Mouse (Mus musculus) left cerebral cortex, adult 6 months (tissue): Measurements from ENCODE around the gene Olfr1028. TPM values are rescaled to one million over a fixed set of nuclear protein-coding genes. Genes with fewer than 3 reads are reported as not detected.

ENCODE experiments used
- long read RNA-seq, 2 experiments: library from polyadenylated mRNA; unstranded; transcript quantifications; one replicate each; pipeline ENCODE4 v2.0.0; 2019 to 2020
- polyA plus RNA-seq: library from polyadenylated mRNA; unstranded; fragments of <200 nt; fragmentation: Nextera tagmentation; gene quantifications from 2 replicates; pipeline ENCODE4 v1.2.3, GENCODE M21; 2021

Gene Olfr1028
- polyA plus RNA-seq = not detected in 2 replicates
- long read RNA-seq, experiment 1 = 0 reads
- long read RNA-seq, experiment 2 = 0 reads

GRCm38 (mm10) chr2:85950137-85950536 is at the start of gene Olfr1028:
TSS of gene Olfr1028 (plus strand) at chr2:85950437.

GRCm38 (mm10) chr2:85904952-85905351 is 45.3 kb upstream of the Olfr1028 start, which contains the start of gene Olfr1024:
TSS of gene Olfr1024 (minus strand) at chr2:85905052.

GRCm38 (mm10) chr2:85914893-85915292 is 35.3 kb upstream of the Olfr1028 start, which contains the start of gene Olfr1025-ps1:
TSS of gene Olfr1025-ps1 (plus strand) at chr2:85915193.

GRCm38 (mm10) chr2:85921258-85921657 is 29.0 kb upstream of the Olfr1028 start, which contains the start of gene Olfr1026:
TSS of gene Olfr1026 (plus strand) at chr2:85921558.

GRCm38 (mm10) chr2:85973595-85973994 is 23.4 kb downstream of the Olfr1028 start, which contains the start of gene Olfr1029:
TSS of gene Olfr1029 (plus strand) at chr2:85973895.

GRCm38 (mm10) chr2:85978976-85979375 is 28.7 kb downstream of the Olfr1028 start, which contains the start of gene Olfr1030:
TSS of gene Olfr1030 (plus strand) at chr2:85979276.

GRCm38 (mm10) chr2:85990004-85990403 is 39.8 kb downstream of the Olfr1028 start, which contains the start of gene Olfr1031:
TSS of gene Olfr1031 (plus strand) at chr2:85990304.

Other genes starting within 250 kb of the Olfr1028 start
- not detected in 2 replicates for gene Olfr1009, start 235.0 kb upstream of the Olfr1028 start, polyA plus RNA-seq
- gene Olfr1012, start 187.7 kb upstream of the Olfr1028 start, polyA plus RNA-seq = not detected in 2 replicates
- gene Olfr1013, start 183.3 kb upstream of the Olfr1028 start, polyA plus RNA-seq = not detected in 2 replicates
- not detected in 2 replicates for gene Olfr1014, start 177.7 kb upstream of the Olfr1028 start, polyA plus RNA-seq
- not detected in 2 replicates for gene Olfr1015, start 168.4 kb upstream of the Olfr1028 start, polyA plus RNA-seq
- gene Olfr1016, start 147.9 kb upstream of the Olfr1028 start, polyA plus RNA-seq = not detected in 2 replicates
- gene Olfr1018, start 132.0 kb upstream of the Olfr1028 start, polyA plus RNA-seq = not detected in 2 replicates
- gene Olfr1019, start 105.0 kb upstream of the Olfr1028 start, polyA plus RNA-seq = not detected in 2 replicates
- not detected in 2 replicates for gene Olfr1020, start 103.4 kb upstream of the Olfr1028 start, polyA plus RNA-seq
- gene Olfr1022, start 81.8 kb upstream of the Olfr1028 start, polyA plus RNA-seq = not detected in 2 replicates
- gene Olfr1023, start 64.8 kb upstream of the Olfr1028 start, polyA plus RNA-seq = not detected in 2 replicates
- gene Olfr1024, start 45.4 kb upstream of the Olfr1028 start, polyA plus RNA-seq = not detected in 2 replicates
- not detected in 2 replicates for gene Olfr1025-ps1, start 35.2 kb upstream of the Olfr1028 start, polyA plus RNA-seq
- gene Olfr1026, start 28.9 kb upstream of the Olfr1028 start, polyA plus RNA-seq = not detected in 2 replicates
- gene Olfr1029, start 23.5 kb downstream of the Olfr1028 start, polyA plus RNA-seq = not detected in 2 replicates
- not detected in 2 replicates for gene Olfr1030, start 28.8 kb downstream of the Olfr1028 start, polyA plus RNA-seq
- not detected in 2 replicates for gene Olfr1031, start 39.9 kb downstream of the Olfr1028 start, polyA plus RNA-seq
- not detected in 2 replicates for gene Olfr1032, start 55.1 kb downstream of the Olfr1028 start, polyA plus RNA-seq
- gene Olfr1033, start 70.2 kb downstream of the Olfr1028 start, polyA plus RNA-seq = not detected in 2 replicates
- gene Olfr1034, start 95.4 kb downstream of the Olfr1028 start, polyA plus RNA-seq = not detected in 2 replicates
- gene Olfr1036, start 123.6 kb downstream of the Olfr1028 start, polyA plus RNA-seq = not detected in 2 replicates
- not detected in 2 replicates for gene Olfr1037, start 136.9 kb downstream of the Olfr1028 start, polyA plus RNA-seq
- not detected in 2 replicates for gene Olfr1039, start 185.5 kb downstream of the Olfr1028 start, polyA plus RNA-seq
- not detected in 2 replicates for gene Olfr1040, start 196.3 kb downstream of the Olfr1028 start, polyA plus RNA-seq
- gene Olfr1042, start 211.4 kb downstream of the Olfr1028 start, polyA plus RNA-seq = not detected in 2 replicates
- gene Olfr1043, start 217.1 kb downstream of the Olfr1028 start, polyA plus RNA-seq = not detected in 2 replicates
- not detected in 2 replicates for gene Olfr1044, start 227.4 kb downstream of the Olfr1028 start, polyA plus RNA-seq
- not detected in 2 replicates for gene Olfr52, start 235.2 kb downstream of the Olfr1028 start, polyA plus RNA-seq